Mouse (Mus musculus) lung, postnatal 0 days (tissue): ENCODE results near the gene Klf3. TPM values are rescaled to one million over a fixed set of nuclear protein-coding genes. Genes with fewer than 3 reads are reported as not detected.

Experiments
- ATAC-seq: fragments of 200-750 bp; cut with Nextera tagmentation; 2 replicates; pipeline ENCODE4 v1.8.0; 2017; ENCODE audit warnings: moderate library complexity
- DNase-seq: peaks from one replicate; pipeline ENCODE4 v3.0.0-alpha.2; 2016; ENCODE audit warnings: low spot score
- H3K27ac ChIP-seq: fragments of 300-500 bp; sonication (generic); 2 replicates; pipeline ENCODE4 v1.5.1; 2014; ENCODE audit warnings: antibody characterized with exemption, mild to moderate bottlenecking, low read length, mixed read lengths
- H3K27me3 ChIP-seq: fragments of 300-500 bp; sonication (generic); replicated peaks from 2 replicates; pipeline ENCODE4 v1.6.1; 2014; ENCODE audit warnings: low read length, mixed read lengths; ENCODE audit not compliant: insufficient read depth
- H3K36me3 ChIP-seq: fragments of 300-500 bp; sonication (generic); 2 replicates; pipeline ENCODE4 v1.6.1; 2014; ENCODE audit warnings: low read length, mixed read lengths; ENCODE audit not compliant: insufficient read depth
- H3K4me1 ChIP-seq: fragments of 300-500 bp; sonication (generic); 2 replicates; pipeline ENCODE4 v1.6.1; 2014; ENCODE audit warnings: antibody characterized with exemption, low read depth, low read length, mixed read lengths; ENCODE audit not compliant: insufficient read depth
- H3K4me2 ChIP-seq: fragments of 300-500 bp; sonication (generic); replicated peaks from 2 replicates; pipeline ENCODE4 v1.6.1; 2014; ENCODE audit warnings: low read depth, mild to moderate bottlenecking, low read length, moderate library complexity, mixed read lengths
- H3K4me3 ChIP-seq: fragments of 300-500 bp; sonication (generic); 2 replicates; pipeline ENCODE4 v1.5.1; 2014; ENCODE audit warnings: low read depth, low read length
- H3K9ac ChIP-seq: fragments of 300-500 bp; sonication (generic); replicated peaks from 2 replicates; pipeline ENCODE4 v1.6.1; 2014; ENCODE audit warnings: low read depth, mild to moderate bottlenecking
- H3K9me3 ChIP-seq: fragments of 300-500 bp; sonication (generic); 2 replicates; pipeline ENCODE4 v1.6.1; 2016; ENCODE audit warnings: low read length, mixed read lengths
- CTCF ChIP-seq: IDR thresholded peaks from 2 replicates; pipeline ENCODE4 v1.5.1; 2016; ENCODE audit warnings: antibody characterized with exemption, mild to moderate bottlenecking
- EP300 ChIP-seq: IDR thresholded peaks from 2 replicates; pipeline ENCODE4 v1.6.1; 2016; ENCODE audit warnings: antibody characterized with exemption, mild to moderate bottlenecking, control low read depth
- WGBS: fragments of 180-500 bp; shearing (Covaris S2); extraction: QIAGEN DNeasy Blood & Tissue Kit; methylation state at CpG from one replicate; pipeline ENCODE4 v1.1.7; 2014; 5-methylcytosine and 5-hydroxymethylcytosine counted together
- polyA plus RNA-seq: library from polyadenylated mRNA; unstranded; fragments of >200 nt; fragmentation: Nextera tagmentation; extraction: Ambion mirVana; gene quantifications from 2 replicates; pipeline ENCODE4 v1.2.1, GENCODE M21; 2015

Klf3 gene
- polyA plus RNA-seq: 89.7 and 104 TPM in 2 replicates

- H3K4me3 ChIP-seq: peak within 1 kb of the TSS; percentile 95
- DNase-seq: peak; percentile 98
- H3K4me2 ChIP-seq: peak within 1 kb of the TSS; percentile 67
- ATAC-seq: peak; percentile 94
- peaks cover 10% of the 10 kb centered on the region; the same call in 1 of the 2 replicates for H3K4me1 ChIP-seq
- peak within 1 kb of the TSS; percentile 99 for H3K27ac ChIP-seq
- TF ChIP-seq EP300: peak; percentile 51
- TF ChIP-seq CTCF: peak; percentile 56; the same call in 1 of the 2 replicates
- no peaks in the 10 kb centered on the region for H3K27me3 ChIP-seq
- no peaks in the 10 kb centered on the region for H3K9me3 ChIP-seq
- WGBS: under 1% methylated on average over 38 of the region's 116 CpGs
- peak within 1 kb of the TSS; percentile 99 for H3K9ac ChIP-seq
- no peaks in the 10 kb centered on the region for H3K36me3 ChIP-seq
Measured at GRCm38 (mm10) chr5:64802795-64803719, at the start of gene Klf3. Klf3 (plus strand) TSS chr5:64803388.

GRCm38 (mm10) chr5:64762295-64762694 is 40.9 kb upstream of the Klf3 start:
- no peaks in the 10 kb centered on the region for H3K9me3 ChIP-seq
- no peak overlapping the region for H3K4me2 ChIP-seq
- H3K4me3 ChIP-seq: no peak overlapping the region
- DNase-seq: no peak
- no peak overlapping the region for H3K9ac ChIP-seq
- H3K36me3 ChIP-seq: no peaks in the 10 kb centered on the region
- 84% methylated on average over 4 of the region's 4 CpGs for WGBS
- H3K27me3 ChIP-seq: no peaks in the 10 kb centered on the region
- ATAC-seq: no peak
- no peaks in the 10 kb centered on the region for H3K4me1 ChIP-seq
- TF ChIP-seq EP300 (no peak), CTCF (no peak)
- no peak overlapping the region for H3K27ac ChIP-seq

- ATAC-seq: no peak
- no peak overlapping the region for H3K9ac ChIP-seq
- no peak overlapping the region for H3K4me2 ChIP-seq
Measured at GRCm38 (mm10) chr5:64764452-64764851, 38.7 kb upstream of the Klf3 start.

GRCm38 (mm10) chr5:64765765-64766164 is 37.4 kb upstream of the Klf3 start:
- H3K27ac ChIP-seq: no peak overlapping the region
- H3K27me3 ChIP-seq: no peaks in the 10 kb centered on the region
- H3K4me1 ChIP-seq: no peaks in the 10 kb centered on the region
- H3K9ac ChIP-seq: no peak overlapping the region
- no peak overlapping the region for H3K4me3 ChIP-seq
- H3K4me2 ChIP-seq: no peak overlapping the region
- no peak for ATAC-seq
- no peaks in the 10 kb centered on the region for H3K36me3 ChIP-seq
- no peaks in the 10 kb centered on the region for H3K9me3 ChIP-seq
- 100% methylated on average over 1 of the region's 1 CpGs for WGBS
- TF ChIP-seq EP300 (no peak), CTCF (no peak)
- no peak for DNase-seq

More at GRCm38 (mm10) chr5:64764452-64764851, 38.7 kb upstream of the Klf3 start:
- H3K4me1 ChIP-seq: no peaks in the 10 kb centered on the region
- H3K27me3 ChIP-seq: no peaks in the 10 kb centered on the region
- no peak for TF ChIP-seq EP300
- H3K9me3 ChIP-seq: no peaks in the 10 kb centered on the region
- no peaks in the 10 kb centered on the region for H3K36me3 ChIP-seq
- no peak overlapping the region for H3K27ac ChIP-seq
- DNase-seq: no peak
- H3K4me3 ChIP-seq: no peak overlapping the region

- DNase-seq: no peak
- WGBS: 91% methylated on average over 2 of the region's 2 CpGs
- H3K36me3 ChIP-seq: no peaks in the 10 kb centered on the region
- no peaks in the 10 kb centered on the region for H3K27me3 ChIP-seq
- TF ChIP-seq EP300: no peak
- no peak for TF ChIP-seq CTCF
- no peaks in the 10 kb centered on the region for H3K9me3 ChIP-seq
- no peak overlapping the region for H3K4me3 ChIP-seq
- no peak overlapping the region for H3K9ac ChIP-seq
- no peak overlapping the region for H3K4me2 ChIP-seq
- no peak overlapping the region for H3K27ac ChIP-seq
- no peak for ATAC-seq
- no peaks in the 10 kb centered on the region for H3K4me1 ChIP-seq
Measured at GRCm38 (mm10) chr5:64766626-64767025, 36.6 kb upstream of the Klf3 start.

GRCm38 (mm10) chr5:64771619-64772018 is 31.6 kb upstream of the Klf3 start:
- Histone ChIP-seq H3K9me3 (no peaks in the 10 kb centered on the region), H3K4me3 (no peak overlapping the region), H3K4me1 (no peaks in the 10 kb centered on the region), H3K27me3 (no peaks in the 10 kb centered on the region), H3K4me2 (no peak overlapping the region), H3K27ac (no peak overlapping the region), H3K36me3 (no peaks in the 10 kb centered on the region), H3K9ac (no peak overlapping the region)
- DNase-seq (no peak), ATAC-seq (no peak)
- TF ChIP-seq EP300: no peak
- no peak for TF ChIP-seq CTCF
- 84% methylated on average over 2 of the region's 2 CpGs for WGBS
